Comparison of ENCODE assay signal across 23 mouse cellular contexts in the genomic region with DNA sequence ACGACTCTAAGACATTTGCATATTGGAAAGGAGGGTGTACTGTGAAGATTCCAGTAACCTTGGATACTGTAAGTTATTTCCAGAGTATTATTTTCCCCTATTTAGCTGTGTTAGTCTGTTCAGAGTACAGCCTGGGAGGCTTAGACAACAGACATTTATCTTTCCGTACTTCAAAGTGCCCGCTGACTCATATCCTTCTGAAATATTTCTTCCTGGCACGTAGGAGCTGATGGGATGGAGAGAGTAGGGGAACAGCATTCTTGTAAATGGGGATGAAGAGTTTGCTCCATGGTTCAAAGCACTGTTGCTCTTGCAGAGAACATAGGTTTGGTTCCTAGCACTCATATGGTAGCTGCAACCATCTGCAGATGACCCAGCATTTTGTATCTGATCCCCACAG. TPM values are rescaled to one million over a fixed set of nuclear protein-coding genes. Genes with fewer than 3 reads are reported as not detected.
DNase-seq lines count a peak whose midpoint lies in the region; ATAC-seq and TF ChIP-seq lines count a peak whose summit lies in the region.
"Had no signal": no experiment of that assay in that cellular context is flagged by ENCODE, and none has a peak within 500 bp of the region (broad histone marks: within the 10 kb centered on the region; RNA-seq: fewer than 3 reads in every experiment).

No protein-coding gene starts in this region.

- no peak overlapping the region for H3K4me2 ChIP-seq in kidney, postnatal 0 days (ENCODE audit: low read length)
- no peak overlapping the region for H3K4me2 ChIP-seq in kidney, embryonic 15.5 days
- H3K4me2 ChIP-seq: embryonic facial prominence, embryonic 15.5 days; hindbrain, embryonic 15.5 days had no signal

- WGBS in kidney, postnatal 0 days, result 46% methylated on average over 4 of the region's 4 CpGs
- 59% methylated on average over 4 of the region's 4 CpGs for WGBS in kidney, embryonic 15.5 days
- 84% methylated on average over 4 of the region's 4 CpGs for WGBS in embryonic facial prominence, embryonic 10.5 days

- H3K27me3 ChIP-seq in kidney, postnatal 0 days (ENCODE audit: insufficient read depth, low read length), result no peaks in the 10 kb centered on the region
- no peaks in the 10 kb centered on the region for H3K27me3 ChIP-seq in kidney, embryonic 15.5 days
- no peaks in the 10 kb centered on the region for H3K27me3 ChIP-seq in embryonic facial prominence, embryonic 10.5 days (replicated peaks; ENCODE audit: low read depth, poor library complexity, severe bottlenecking)
- H3K27me3 ChIP-seq: CH12.LX; embryonic facial prominence, embryonic 15.5 days; hindbrain, embryonic 15.5 days had no signal

- peak; percentile 62 for DNase-seq in adrenal gland, adult 2 months
- DNase-seq in adrenal gland, postnatal 4 days (ENCODE audit: low spot score in 2 of 2), result no peak
- peak; percentile 47 for DNase-seq in kidney, postnatal 0 days (ENCODE audit: low spot score)
- peak; percentile 8 for DNase-seq in NIH3T3 (ENCODE audit: low read depth)
- DNase-seq in adrenal gland, postnatal 36 days, result peak; percentile 23 to 33
- no peak for DNase-seq in embryonic facial prominence, embryonic 10.5 days (ENCODE audit: low spot score)
- DNase-seq: cerebellum, adult 11-12 months; cerebellum, adult 9-10 months; cerebellum, postnatal 36 days; gastrocnemius, adult 2 months; gastrocnemius, postnatal 25 days; kidney, adult 2 months had no signal

- no peak overlapping the region for H3K27ac ChIP-seq in kidney, postnatal 0 days
- H3K27ac ChIP-seq in kidney, embryonic 15.5 days, result no peak overlapping the region
- H3K27ac ChIP-seq in embryonic facial prominence, embryonic 10.5 days (replicated peaks), result no peak overlapping the region
- H3K27ac ChIP-seq: embryonic facial prominence, embryonic 15.5 days; forebrain, embryonic 10.5 days; gastrocnemius, adult 2 months; heart, embryonic 10.5 days; hindbrain, embryonic 10.5 days; hindbrain, embryonic 15.5 days had no signal

- H3K9ac ChIP-seq in kidney, postnatal 0 days (ENCODE audit: low read depth, low read length), result no peak overlapping the region
- H3K9ac ChIP-seq in kidney, embryonic 15.5 days, result no peak overlapping the region
- H3K9ac ChIP-seq: embryonic facial prominence, embryonic 15.5 days; hindbrain, embryonic 15.5 days had no signal

- no peaks in the 10 kb centered on the region for H3K9me3 ChIP-seq in kidney, postnatal 0 days (replicated peaks; ENCODE audit: low read length)
- H3K9me3 ChIP-seq in kidney, embryonic 15.5 days (replicated peaks), result no peaks in the 10 kb centered on the region
- H3K9me3 ChIP-seq in embryonic facial prominence, embryonic 10.5 days, result no peaks in the 10 kb centered on the region
- H3K9me3 ChIP-seq: embryonic facial prominence, embryonic 15.5 days; forebrain, embryonic 10.5 days; heart, embryonic 10.5 days; hindbrain, embryonic 10.5 days; hindbrain, embryonic 15.5 days had no signal

- TF ChIP-seq CTCF in kidney, postnatal 0 days (IDR thresholded peaks at IDR 0.05; ENCODE audit: low read depth), result no peak

- no peaks in the 10 kb centered on the region for H3K36me3 ChIP-seq in kidney, postnatal 0 days (ENCODE audit: insufficient read depth, low read length)
- H3K36me3 ChIP-seq in kidney, embryonic 15.5 days, result no peaks in the 10 kb centered on the region
- H3K36me3 ChIP-seq in embryonic facial prominence, embryonic 10.5 days (replicated peaks), result no peaks in the 10 kb centered on the region
- H3K36me3 ChIP-seq: embryonic facial prominence, embryonic 15.5 days; forebrain, embryonic 10.5 days; heart, embryonic 10.5 days; hindbrain, embryonic 10.5 days; hindbrain, embryonic 15.5 days had no signal

- no peak for ATAC-seq in kidney, postnatal 0 days (replicated peaks; ENCODE audit: low FRiP score, low read depth)
- no peak for ATAC-seq in kidney, embryonic 15.5 days (replicated peaks; ENCODE audit: low FRiP score)
- no peak for ATAC-seq in monocyte, adult 5-6 weeks (replicated peaks; ENCODE audit: insufficient number of reproducible peaks, low FRiP score, low TSS enrichment, poor library complexity, severe bottlenecking)
- ATAC-seq: forebrain, embryonic 14.5 days; intestine, embryonic 16.5 days had no signal

- no peaks in the 10 kb centered on the region for H3K4me1 ChIP-seq in kidney, postnatal 0 days (replicated peaks; ENCODE audit: insufficient read depth, low read length)
- H3K4me1 ChIP-seq in kidney, embryonic 15.5 days, result no peaks in the 10 kb centered on the region
- no peaks in the 10 kb centered on the region for H3K4me1 ChIP-seq in embryonic facial prominence, embryonic 10.5 days
- H3K4me1 ChIP-seq: embryonic facial prominence, embryonic 15.5 days; heart, embryonic 10.5 days; hindbrain, embryonic 10.5 days; hindbrain, embryonic 15.5 days had no signal

- H3K4me3 ChIP-seq in kidney, postnatal 0 days (replicated peaks; ENCODE audit: low read depth, low read length), result no peak overlapping the region
- H3K4me3 ChIP-seq in kidney, embryonic 15.5 days (replicated peaks), result no peak overlapping the region
- no peak overlapping the region for H3K4me3 ChIP-seq in embryonic facial prominence, embryonic 10.5 days
- H3K4me3 ChIP-seq: embryonic facial prominence, embryonic 15.5 days; erythroblast, embryonic 14.5 days; forebrain, embryonic 10.5 days; gastrocnemius, adult 2 months; heart, embryonic 10.5 days; hindbrain, embryonic 10.5 days; hindbrain, embryonic 15.5 days had no signal

RNA-seq across cellular contexts. Expression of a gene that starts 3.2 kb away (rescaled TPM):
- under 1 TPM; 0.12 to 0.45 TPM for total RNA-seq in adrenal gland, adult 2 months (2021)
- polyA plus RNA-seq in adrenal gland, adult 2 months (2012; rRNA removed), result 0.09 and 0.15 TPM in 2 replicates
- 1 to 10 TPM; 1.1 to 2.0 TPM for total RNA-seq in adrenal gland, postnatal 4 days (2021)
- 1.6 and 2.0 TPM in 2 replicates for polyA plus RNA-seq in kidney, postnatal 0 days (2015; fragmentation: Nextera tagmentation; extraction: Ambion mirVana)
- polyA plus RNA-seq in kidney, embryonic 15.5 days (2015; fragmentation: Nextera tagmentation; extraction: Ambion mirVana), result 1.8 and 2.2 TPM in 2 replicates
- under 1 TPM in 1 of 2 experiments, not detected in 1; 0.56 TPM for total RNA-seq in adrenal gland, postnatal 36 days (2021)
- total RNA-seq in monocyte, adult 5-6 weeks (2017), result 2.0 to 6.3 TPM (median 5.0 TPM) in 3 replicates
- 1.6 and 1.7 TPM in 2 replicates for polyA plus RNA-seq in embryonic facial prominence, embryonic 10.5 days (2016; fragmentation: Nextera tagmentation; extraction: Ambion mirVana)
- polyA plus RNA-seq: erythroblast, embryonic 14.5 days had no signal

RNA-seq across cellular contexts. Expression of a gene that starts 48.7 kb away (rescaled TPM):
- total RNA-seq in adrenal gland, adult 2 months (2021), result 10 to 100 TPM; 42.0 to 43.9 TPM
- 3.8 and 5.4 TPM in 2 replicates for polyA plus RNA-seq in adrenal gland, adult 2 months (2012; rRNA removed)
- 10 to 100 TPM; 45.4 to 47.2 TPM for total RNA-seq in adrenal gland, postnatal 4 days (2021)
- polyA plus RNA-seq in kidney, postnatal 0 days (2015; fragmentation: Nextera tagmentation; extraction: Ambion mirVana), result 10.4 and 12.0 TPM in 2 replicates
- 9.4 and 10.8 TPM in 2 replicates for polyA plus RNA-seq in kidney, embryonic 15.5 days (2015; fragmentation: Nextera tagmentation; extraction: Ambion mirVana)
- total RNA-seq in adrenal gland, postnatal 36 days (2021), result 10 to 100 TPM; 42.0 to 49.9 TPM
- total RNA-seq in monocyte, adult 5-6 weeks (2017), result 79.0 to 84.8 TPM (median 79.4 TPM) in 3 replicates
- polyA plus RNA-seq in embryonic facial prominence, embryonic 10.5 days (2016; fragmentation: Nextera tagmentation; extraction: Ambion mirVana), result 7.1 TPM in 2 replicates

RNA-seq across cellular contexts. Expression of a gene that starts 48.9 kb away (rescaled TPM):
- total RNA-seq in adrenal gland, adult 2 months (2021), result 10 to 100 TPM; 40.0 to 42.3 TPM
- 11.0 and 11.5 TPM in 2 replicates for polyA plus RNA-seq in adrenal gland, adult 2 months (2012; rRNA removed)
- total RNA-seq in adrenal gland, postnatal 4 days (2021), result 10 to 100 TPM; 27.6 to 29.0 TPM
- 13.5 and 13.7 TPM in 2 replicates for polyA plus RNA-seq in kidney, postnatal 0 days (2015; fragmentation: Nextera tagmentation; extraction: Ambion mirVana)
- polyA plus RNA-seq in kidney, embryonic 15.5 days (2015; fragmentation: Nextera tagmentation; extraction: Ambion mirVana), result 10.7 and 10.8 TPM in 2 replicates
- total RNA-seq in adrenal gland, postnatal 36 days (2021), result 10 to 100 TPM; 25.9 to 37.3 TPM
- 25.2 to 72.3 TPM (median 30.0 TPM) in 3 replicates for total RNA-seq in monocyte, adult 5-6 weeks (2017)
- polyA plus RNA-seq in embryonic facial prominence, embryonic 10.5 days (2016; fragmentation: Nextera tagmentation; extraction: Ambion mirVana), result 7.0 and 10.1 TPM in 2 replicates

Comparison
In these comparisons a context has a peak if more than half of its experiments do, and no peak if none do; other contexts are left out.
1. DNase-seq: peak in adrenal gland, adult 2 months (single experiment), kidney, postnatal 0 days (single experiment), NIH3T3 (single experiment) and adrenal gland, postnatal 36 days (2 of 2); none in adrenal gland, postnatal 4 days (0 of 2) and embryonic facial prominence, embryonic 10.5 days (single experiment).